Mouse (Mus musculus): Measurements from ENCODE around the gene Tbc1d8. TPM values are rescaled to one million over a fixed set of nuclear protein-coding genes. Genes with fewer than 3 reads are reported as not detected.

Tbc1d8 gene
- total RNA-seq, 2 experiments from 2014 or later: 7.6 to 14.6 TPM

DNA sequence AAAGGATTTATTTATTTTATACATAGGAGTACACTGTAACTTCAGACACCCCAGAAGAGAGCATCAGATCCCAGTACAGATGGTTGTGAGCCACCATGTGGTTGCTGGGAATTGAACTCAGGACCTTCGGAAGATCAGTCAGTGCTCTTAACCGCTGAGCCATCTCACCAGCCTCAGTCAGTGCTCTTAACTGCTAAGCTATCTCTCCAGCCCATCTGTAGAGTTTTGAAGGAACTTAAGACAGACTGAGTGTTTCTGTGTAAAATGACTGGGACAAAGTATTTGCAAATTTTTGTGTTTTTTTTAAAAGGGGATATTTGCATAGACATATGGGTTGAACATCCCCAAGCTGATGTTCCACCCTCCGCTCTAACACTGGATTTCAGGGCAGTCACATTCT, 78.4 kb downstream of the Tbc1d8 start:
- DNase-seq (ENCODE audit: low spot score in 2 of 2): no peak

DNA sequence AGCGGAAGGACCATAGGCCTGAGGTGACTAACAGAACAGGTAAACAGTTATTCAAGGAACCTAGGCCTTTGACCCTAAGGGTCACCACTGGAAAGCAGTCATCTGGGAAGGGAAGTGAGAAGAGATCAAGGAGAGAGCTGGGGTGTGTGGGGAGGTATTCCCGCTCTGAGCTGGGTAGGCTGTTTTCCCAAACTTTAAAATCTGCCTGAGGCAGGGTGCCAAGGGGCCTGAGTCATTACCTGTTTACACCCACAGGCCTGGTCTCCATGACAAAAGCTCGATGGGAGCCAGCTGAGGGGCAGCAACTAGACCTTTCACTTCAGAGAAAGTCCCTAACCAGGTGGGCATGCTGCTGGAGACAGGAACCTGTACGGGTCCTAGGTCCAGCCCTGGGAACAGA, 79.3 kb downstream of the Tbc1d8 start:
- DNase-seq (ENCODE audit: low spot score in 2 of 2): peak in 1 of 2 experiments; percentile 23

DNA sequence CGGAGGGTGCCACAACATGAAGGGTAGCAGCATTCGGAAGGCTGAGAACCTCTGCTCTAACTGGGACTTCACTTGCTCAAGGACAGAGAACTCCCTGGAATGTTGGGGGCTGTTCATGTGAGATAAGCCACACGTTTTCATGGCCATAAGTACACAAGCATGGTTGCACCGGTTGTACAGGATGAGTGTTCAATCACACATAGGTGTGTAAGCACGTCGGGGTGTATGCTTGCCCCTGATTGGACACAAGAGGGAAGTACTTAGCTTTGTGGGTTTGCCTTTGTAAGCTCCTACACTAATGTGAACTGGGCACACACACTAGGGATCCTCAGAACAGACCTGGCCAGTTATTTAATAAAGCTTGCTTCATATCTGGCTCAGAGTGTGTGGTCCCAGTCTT, 80.3 kb downstream of the Tbc1d8 start:
- no peak for DNase-seq (ENCODE audit: low spot score in 2 of 2)

DNA sequence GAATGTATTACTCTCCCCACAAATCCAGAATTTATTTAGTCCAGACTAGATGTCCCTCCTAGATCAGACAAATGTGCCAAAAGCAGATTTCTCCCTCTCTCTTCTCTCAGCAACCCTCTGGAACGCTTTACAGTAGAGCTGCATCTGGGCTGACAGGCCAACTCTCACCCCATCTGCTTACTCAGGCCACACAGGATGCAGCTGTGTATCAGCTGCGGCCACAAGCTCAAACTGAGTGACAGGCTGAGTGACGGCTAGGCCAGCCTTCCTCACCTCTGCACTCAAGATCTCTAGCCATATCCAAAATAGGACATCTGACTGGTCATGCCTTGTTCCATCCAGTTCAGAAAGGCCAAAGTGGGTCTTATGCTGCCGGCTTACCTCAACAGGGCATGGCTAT, 82.2 kb downstream of the Tbc1d8 start:
- no peak for DNase-seq (ENCODE audit: low spot score in 2 of 2)

DNA sequence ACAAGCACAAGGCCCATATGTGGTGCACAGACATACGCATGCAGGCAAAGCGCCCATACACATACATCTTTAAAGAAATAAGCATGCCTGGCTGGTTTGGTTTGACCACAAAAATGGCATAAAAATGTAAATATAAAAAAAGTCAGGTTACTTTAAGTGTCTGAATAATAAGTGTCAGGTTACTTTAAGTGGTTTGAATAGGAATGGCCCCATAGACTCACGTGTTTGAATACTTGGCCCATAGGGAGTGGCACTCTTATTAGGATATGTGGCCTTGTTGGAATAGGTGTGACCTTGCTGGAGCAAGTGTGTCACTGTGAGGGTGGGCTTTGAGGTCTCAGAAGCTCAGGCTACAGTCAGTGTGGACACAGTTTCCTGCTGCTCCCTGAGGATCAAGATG, 83.9 kb downstream of the Tbc1d8 start:
- DNase-seq (ENCODE audit: low spot score in 2 of 2): no peak

DNA sequence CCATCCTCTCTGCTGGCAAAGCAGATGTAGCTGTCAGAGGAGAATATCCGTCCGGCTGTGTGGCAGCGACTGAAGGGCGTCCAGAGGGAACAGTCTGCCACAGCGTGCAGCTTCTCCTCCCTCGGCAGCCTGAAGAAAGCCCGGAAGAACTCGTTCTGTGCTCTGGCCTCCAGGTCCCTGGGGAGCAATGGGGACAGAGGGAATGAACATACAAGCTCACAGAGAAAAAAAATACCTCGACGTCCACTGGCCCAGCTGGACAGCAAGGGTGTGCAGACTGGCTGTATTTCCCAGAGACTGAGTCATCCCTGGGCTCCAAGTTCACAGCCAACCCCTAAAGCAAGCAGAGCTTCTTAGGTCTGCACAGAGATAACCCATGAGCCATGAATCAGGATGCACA, 84.5 kb downstream of the Tbc1d8 start:
- DNase-seq (ENCODE audit: low spot score in 2 of 2): no peak

DNA sequence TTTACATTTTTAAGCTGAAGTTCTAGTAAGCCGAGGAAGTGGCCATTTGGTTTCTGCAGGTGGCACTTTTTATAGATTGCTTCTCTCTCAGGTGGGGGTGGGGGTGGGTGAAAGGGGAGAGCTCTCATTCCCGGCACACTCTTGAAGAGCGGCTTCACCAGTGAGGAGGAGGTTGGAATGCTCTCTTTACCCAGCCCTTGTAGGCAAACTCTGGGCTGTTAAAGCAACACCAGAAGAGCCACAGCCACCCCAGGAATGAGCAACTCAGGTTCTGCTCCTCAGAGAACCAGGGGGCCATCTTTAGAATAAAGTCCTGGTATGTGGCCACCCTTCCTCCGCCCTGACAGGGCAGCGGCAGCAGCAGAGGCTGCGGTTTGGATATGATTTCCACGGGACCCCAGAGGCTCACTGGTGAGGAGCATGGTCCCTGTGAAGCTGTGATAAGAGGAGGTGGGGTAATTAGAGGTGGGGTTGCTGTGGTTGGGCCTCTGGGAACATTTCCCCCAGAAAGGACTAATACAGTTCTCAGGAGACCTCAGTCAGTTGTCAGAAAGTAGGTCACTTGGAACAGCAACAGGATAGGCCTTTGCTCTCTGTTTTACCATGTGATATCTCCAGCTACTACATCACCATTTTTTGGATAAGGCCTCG, 85.2 kb downstream of the Tbc1d8 start:
- DNase-seq (ENCODE audit: low spot score in 2 of 2): no peak

DNA sequence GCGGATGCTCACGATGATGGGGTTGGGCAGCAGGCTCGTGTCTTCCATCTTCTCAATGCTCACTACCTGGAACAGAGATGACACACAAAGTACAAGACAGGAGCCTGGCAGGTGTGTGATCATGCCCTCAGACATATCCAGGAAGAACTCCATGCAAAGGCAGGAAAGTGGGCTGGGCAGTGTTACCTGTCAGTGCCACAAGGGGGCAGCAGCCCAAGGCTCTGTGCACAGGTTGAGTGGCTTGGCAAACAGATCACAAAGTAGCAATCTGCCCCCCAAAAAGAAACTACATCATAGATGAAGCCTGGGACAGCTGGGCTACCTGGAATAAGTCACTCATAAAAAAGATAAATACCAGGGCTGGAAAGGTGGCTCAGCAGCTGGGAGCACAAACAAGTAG, 86.4 kb downstream of the Tbc1d8 start:
- peak; percentile 80 to 81 for DNase-seq (ENCODE audit: low spot score in 2 of 2)

DNA sequence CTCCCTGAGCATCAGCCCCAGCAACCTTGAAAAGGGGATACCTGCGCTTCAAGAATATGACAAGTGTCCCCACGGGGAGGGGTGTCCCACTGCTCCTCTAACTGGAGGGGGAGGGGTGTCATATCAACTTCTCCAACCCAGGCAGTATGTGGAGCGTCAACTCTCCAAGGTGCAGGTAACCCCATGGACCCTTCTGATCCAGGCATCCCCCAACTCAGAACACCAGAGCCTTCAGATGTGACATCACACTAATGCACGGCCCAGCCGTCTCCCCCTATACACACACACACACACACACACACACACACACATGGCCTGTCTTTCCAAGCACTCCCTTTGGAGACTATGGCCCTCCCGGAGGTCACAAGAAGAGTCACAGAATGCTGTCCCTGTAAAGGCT, 86.9 kb downstream of the Tbc1d8 start:
- no peak for DNase-seq (ENCODE audit: low spot score in 2 of 2)

DNA sequence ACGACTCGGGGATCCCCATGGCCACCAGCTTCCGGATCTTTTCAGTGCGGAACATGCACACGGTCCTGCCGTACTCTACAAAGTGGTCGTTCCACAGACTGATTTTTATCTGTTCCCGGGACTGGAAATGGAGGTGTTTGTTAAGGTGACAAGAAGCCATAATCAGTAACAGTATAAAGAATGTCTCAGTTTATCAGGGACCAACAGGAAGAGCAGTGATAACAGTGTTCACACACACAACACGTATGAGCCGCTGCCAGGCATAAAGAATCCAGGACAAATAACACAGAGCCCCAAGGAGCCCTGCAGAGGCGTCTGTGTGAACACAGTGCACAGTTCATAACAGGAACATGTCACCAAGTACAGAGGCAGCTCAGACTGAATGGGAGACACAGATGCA, 89.2 kb downstream of the Tbc1d8 start:
- DNase-seq (ENCODE audit: low spot score in 2 of 2): no peak

DNA sequence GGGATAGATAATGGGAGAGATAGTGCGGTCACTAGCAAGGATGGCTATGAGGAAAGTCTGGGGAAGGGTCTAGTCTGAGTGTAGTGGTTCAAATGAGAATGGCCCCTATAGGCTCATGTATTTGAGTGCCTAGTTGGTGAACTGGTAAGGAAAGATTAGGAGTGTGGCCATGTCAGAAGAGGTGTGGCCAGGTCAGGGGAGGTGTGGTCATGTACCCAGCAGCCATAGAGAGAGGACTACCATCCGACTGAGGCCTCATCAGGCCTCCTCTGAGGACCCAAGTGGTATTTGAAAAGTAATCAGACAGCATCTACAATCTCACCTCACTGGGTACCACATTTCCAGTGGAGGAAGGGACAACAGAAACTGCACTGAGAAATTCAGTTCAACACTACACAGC, 90.4 kb downstream of the Tbc1d8 start:
- no peak for DNase-seq (ENCODE audit: low spot score in 2 of 2)

DNA sequence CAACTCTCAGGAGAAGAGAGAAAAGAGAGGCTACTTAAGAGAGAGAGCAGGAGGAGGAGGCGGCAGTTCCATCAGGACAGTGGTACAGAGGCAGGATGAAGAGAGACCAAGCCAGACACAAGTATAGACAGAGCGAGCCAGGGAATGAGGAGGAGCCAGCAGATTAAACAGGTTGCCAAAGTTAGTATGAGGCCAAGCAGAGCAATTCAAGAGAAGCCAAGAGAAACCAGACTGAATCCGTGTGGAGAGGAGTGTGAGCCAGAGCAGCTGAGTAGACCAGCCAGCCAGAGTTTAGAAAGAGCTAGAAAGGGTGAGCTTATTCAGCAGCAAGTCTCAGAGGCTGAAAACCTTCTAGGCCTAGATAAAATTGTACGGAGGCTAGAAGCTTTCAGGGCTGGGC, 91.1 kb downstream of the Tbc1d8 start:
- DNase-seq (ENCODE audit: low spot score in 2 of 2): no peak

DNA sequence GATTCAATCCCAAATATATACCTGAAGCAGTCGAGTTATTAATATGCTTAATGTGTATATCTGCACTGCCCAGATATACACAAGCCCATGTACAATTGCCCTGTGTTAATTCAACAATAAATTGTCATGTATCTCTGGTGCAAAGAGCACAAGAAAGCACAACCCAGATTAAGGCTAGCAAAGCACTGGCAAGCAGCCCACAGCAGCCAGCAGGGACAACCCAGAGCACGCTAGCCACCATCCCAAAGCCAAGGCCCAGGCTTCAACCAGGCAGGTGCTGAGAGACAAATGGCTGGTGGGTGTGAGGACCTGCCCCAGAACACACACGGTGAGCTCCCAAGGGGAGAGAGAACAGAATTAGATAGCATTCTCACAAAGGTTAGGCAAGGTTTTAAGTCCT, 92.1 kb downstream of the Tbc1d8 start:
- DNase-seq (ENCODE audit: low spot score in 2 of 2): no peak

DNA sequence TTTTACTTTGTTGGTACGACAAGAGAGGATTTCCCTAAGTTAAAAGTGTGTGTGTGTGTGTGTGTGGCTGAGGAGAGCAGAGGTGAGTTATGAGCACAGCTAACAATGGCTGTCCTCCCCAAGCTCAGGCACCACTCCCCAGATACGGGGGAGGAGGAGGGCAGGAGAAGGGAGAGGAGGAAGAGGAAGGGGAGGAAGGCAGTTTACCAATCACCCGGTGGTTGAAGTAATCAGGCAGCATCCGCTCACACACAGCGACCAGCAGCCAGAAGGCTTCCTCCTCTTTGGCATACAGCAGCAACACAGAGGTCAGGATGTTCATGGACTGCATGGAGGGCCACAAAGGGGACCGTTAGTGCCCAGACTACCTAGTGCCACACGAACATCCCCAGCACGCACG, 93.6 kb downstream of the Tbc1d8 start:
- no peak for DNase-seq (ENCODE audit: low spot score in 2 of 2)

DNA sequence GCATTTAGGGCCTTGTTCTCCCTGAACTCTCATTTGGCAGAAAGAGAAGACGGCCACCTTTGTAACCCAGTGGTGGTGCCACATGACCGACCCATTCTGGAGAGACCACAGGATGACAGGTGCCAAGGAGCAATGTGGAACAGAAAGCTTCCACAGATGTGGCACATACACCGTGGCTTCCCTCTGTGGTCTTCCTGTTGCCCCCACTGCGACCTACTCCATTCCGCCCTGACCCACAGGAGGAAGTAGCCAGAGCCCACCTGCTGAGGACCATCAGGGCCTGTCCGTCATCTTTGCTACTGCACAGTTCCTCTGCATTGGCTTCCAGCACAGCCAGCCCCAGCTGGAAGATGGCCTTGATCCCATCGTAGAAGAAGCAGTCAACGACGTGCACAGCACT, 97.5 kb downstream of the Tbc1d8 start:
- DNase-seq (ENCODE audit: low spot score in 2 of 2): no peak

DNA sequence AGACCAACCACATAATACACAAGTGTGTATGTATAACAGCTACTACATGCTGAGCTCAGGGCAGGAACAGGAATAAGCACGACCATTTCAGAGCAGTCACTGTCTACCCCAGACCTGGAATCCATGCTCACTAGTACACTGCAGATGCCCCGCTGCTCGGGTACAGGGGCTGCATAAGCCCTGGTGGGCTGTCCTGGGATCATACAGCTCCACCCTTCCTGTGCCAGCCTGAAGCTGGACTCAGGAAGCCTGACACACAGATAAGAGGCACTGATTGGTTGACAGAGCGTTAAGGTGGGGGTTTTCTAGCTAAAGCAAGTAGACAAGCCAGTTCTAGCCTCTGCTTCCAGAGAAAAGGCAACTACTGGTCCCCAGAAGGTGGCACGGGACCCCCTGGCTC, 99.5 kb downstream of the Tbc1d8 start:
- no peak for DNase-seq (ENCODE audit: low spot score in 2 of 2)

DNA sequence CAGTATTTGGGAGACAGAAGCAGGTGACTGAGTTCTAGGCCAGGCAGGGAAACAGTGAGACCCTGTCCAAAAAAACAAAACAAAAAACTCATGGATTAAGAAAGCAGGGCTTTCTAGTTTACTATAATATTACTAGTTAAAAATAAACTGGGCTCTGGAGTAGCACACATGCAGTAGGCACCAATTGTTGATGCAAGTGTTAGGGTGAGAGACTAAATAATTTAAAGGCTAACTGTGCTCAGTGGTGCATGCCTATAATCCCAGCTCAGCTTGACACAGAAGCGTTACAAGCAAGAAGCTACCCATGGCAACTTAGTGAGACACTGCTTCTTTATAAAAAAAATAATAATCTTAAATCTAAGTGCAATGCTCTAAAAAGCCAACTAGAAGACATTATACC, 100.0 kb downstream of the Tbc1d8 start:
- no peak for DNase-seq (ENCODE audit: low spot score in 2 of 2)

DNA sequence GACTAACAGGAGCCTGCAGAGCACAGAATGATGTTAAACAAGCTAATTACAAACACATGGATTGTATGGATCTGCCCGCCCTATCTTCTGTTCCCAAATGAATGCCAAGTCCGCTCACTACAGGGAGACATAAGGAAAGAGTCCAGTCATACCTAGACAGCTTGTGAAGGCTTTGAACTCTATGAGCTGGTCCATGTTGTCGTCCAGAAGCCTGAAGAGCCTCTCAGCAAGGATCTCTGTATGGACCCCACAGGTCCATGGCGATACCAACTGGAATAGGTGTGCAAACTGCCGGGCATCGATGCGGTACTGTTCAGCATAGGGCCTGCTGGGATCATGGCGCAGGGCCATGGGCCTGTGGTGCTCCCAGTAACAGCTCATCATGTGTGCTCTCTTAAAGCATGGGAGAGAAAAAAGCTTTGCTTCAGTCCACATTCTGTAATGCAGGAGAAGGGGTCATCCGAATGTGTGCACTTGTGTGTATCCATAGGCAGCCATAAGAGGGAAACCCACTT, 101.8 kb downstream of the Tbc1d8 start:
- no peak for DNase-seq (ENCODE audit: low spot score in 2 of 2)

DNA sequence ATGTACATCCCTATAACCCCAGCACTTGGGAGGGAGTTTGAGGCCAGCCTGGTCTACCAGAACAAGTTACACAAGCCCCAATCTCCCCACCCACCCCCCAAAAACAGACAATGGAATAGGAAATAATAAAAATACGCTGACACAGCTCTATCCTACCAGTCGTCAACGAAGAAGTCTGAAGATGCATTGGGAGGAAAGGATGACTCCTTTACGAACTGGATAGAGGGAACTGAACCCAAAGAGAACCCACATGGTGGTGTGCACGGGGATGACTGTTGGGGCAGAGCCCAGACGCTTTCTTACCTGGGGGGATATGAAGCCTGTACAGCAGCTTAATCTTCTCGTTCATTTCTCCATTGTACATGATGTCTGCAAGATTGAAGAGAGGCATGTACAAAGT, 102.4 kb downstream of the Tbc1d8 start:
- DNase-seq (ENCODE audit: low spot score in 2 of 2): no peak

DNA sequence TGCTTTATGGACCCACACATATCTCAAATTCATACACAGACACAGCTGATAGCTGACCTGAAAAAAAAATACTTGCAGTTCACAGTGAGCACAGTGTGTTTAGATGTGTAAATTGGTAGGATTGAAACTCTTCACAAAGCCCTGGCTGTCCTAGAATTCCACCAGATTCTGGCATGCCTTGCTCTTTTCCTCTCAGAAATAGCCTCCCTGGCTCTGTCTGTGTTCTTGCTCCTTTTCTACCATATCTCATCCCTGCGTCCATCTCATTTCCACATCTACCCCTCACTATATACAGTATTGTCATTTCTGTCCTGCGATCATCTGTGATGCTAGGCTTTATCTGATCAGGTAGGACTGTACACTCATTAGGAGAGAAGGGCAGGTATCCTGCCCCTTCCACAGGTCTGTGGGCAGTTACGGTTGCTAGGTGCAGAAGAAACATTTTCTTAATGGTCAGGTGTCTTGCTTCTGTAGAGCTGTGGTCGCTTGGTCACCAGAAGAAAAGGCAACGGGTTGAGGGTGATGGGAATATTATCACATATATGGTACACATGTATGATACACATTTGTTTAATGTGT, 104.2 kb downstream of the Tbc1d8 start:
- no peak for DNase-seq (ENCODE audit: low spot score in 2 of 2)

DNA sequence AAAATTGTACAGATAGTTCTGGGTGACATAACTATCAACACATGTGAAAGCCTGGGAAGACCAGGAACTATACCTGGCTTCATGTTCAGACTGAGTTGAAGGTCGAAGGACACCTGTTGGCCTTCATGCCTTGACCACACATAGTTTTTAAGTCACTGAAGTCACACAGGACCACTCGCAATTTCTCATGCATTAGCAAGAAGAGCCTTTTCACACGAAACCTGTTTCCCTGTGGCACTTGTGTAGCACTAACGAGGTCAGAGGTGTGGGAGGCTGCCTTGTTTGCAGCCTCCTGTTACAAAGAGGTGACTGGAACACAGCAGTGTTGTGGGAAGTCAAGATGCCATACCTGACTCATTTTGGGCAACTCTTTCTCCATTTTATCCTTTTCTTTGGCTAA, 105.2 kb downstream of the Tbc1d8 start:
- no peak for DNase-seq (ENCODE audit: low spot score in 2 of 2)

DNA sequence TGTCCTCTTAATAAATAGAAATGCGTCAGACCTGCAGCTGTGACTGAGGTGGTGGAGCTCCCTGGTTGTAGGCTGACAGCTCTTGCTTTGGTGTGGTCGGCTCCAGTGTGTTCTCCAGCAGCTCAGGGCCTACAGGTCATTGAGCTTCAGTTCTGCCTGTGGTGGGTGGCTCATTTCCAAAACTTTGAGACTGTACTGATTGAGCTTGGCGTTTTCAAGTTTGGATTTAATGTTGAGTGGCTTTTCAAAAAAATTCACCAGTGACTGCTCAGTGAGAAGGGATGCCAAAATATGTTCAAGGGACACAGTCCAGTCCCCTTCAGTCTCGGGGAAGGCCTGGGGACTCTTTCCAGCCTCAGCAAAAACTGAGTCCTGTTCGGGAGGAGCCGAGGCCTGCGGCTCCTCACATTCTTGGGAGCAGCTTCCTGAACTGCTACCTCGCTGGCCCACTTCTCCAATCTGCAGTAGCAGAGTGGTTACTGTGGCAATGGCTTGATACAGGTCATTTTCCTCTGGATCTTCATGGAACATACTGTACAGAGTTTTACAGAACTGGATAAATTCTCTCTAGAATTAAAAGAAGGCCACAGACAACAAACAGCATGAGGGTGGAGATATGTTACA, 106.2 kb downstream of the Tbc1d8 start:
- no peak for DNase-seq (ENCODE audit: low spot score in 2 of 2)

DNA sequence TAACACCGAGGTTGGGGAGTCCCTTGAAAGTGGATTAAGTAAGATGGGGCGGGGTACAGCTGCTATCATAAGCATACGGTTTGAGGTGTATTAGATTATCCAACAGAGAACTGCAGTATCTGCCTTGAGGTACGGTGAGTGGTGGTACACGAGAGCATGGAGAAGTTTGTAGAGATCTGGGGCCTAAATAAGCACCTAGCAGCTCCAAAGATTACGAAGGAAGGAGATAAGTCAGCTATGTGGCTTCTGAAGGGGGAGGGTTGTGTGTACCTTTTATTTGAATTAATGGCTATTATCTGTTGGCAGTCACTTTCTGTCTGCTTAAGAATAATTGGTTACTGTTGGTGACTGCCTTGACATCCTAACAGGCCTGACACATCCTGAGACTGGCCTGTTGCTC, 108.1 kb downstream of the Tbc1d8 start:
- DNase-seq (ENCODE audit: low spot score in 2 of 2): no peak
